Mouse (Mus musculus): Measurements from ENCODE around the gene Tcaf2. TPM values are rescaled to one million over a fixed set of nuclear protein-coding genes. Genes with fewer than 3 reads are reported as not detected.

Gene Tcaf2
- polyA plus RNA-seq, 1 experiment, result 1.2 TPM

GRCm38 (mm10) chr6:42610954-42611522 is 34.0 kb downstream of the Tcaf2 start:
- WGBS, result 38% methylated on average over 4 of the region's 4 CpGs
- TF ChIP-seq POLR2A (IDR thresholded peaks at IDR 0.05; ENCODE audit: low read depth, low read length) (no peak), CTCF (conservative IDR thresholded peaks at IDR 0.05; ENCODE audit: insufficient read depth, insufficient read length, low read depth, low read length) (no peak)
- no peak for DNase-seq
- H3K4me3 ChIP-seq (ENCODE audit: insufficient read depth, low read depth, low read length), result no peak overlapping the region
- H3K4me1 ChIP-seq (ENCODE audit: control insufficient read depth, insufficient read depth, low read length), result no peaks in the 10 kb centered on the region
- H3K27me3 ChIP-seq (replicated peaks; ENCODE audit: control insufficient read depth, insufficient read depth, low read length), result no peaks in the 10 kb centered on the region
- no peaks in the 10 kb centered on the region for H3K36me3 ChIP-seq (ENCODE audit: control insufficient read depth, insufficient read depth, low read length)
- no peak overlapping the region for H3K27ac ChIP-seq (ENCODE audit: insufficient read depth, low read depth, low read length)

- TF ChIP-seq CTCF (conservative IDR thresholded peaks at IDR 0.05; ENCODE audit: insufficient read depth, insufficient read length, low read depth, low read length) (no peak), POLR2A (IDR thresholded peaks at IDR 0.05; ENCODE audit: low read depth, low read length) (no peak)
- Histone ChIP-seq H3K27ac (ENCODE audit: insufficient read depth, low read depth, low read length) (no peak within 1 kb of the TSS), H3K4me1 (ENCODE audit: control insufficient read depth, insufficient read depth, low read length) (no peaks in the 10 kb centered on the region), H3K36me3 (ENCODE audit: control insufficient read depth, insufficient read depth, low read length) (no peaks in the 10 kb centered on the region), H3K4me3 (ENCODE audit: insufficient read depth, low read depth, low read length) (no peak within 1 kb of the TSS), H3K27me3 (replicated peaks; ENCODE audit: control insufficient read depth, insufficient read depth, low read length) (no peaks in the 10 kb centered on the region)
- no peak for DNase-seq
- 83% methylated on average over 4 of the region's 4 CpGs for WGBS
Measured at GRCm38 (mm10) chr6:42597592-42597991, 47.5 kb downstream of the Tcaf2 start, which contains the start of gene Tcaf3. Tcaf3 (minus strand) TSS chr6:42597692.

- no peaks in the 10 kb centered on the region for H3K27me3 ChIP-seq (replicated peaks; ENCODE audit: control insufficient read depth, insufficient read depth, low read length)
- TF ChIP-seq CTCF (conservative IDR thresholded peaks at IDR 0.05; ENCODE audit: insufficient read depth, insufficient read length, low read depth, low read length) (no peak), POLR2A (IDR thresholded peaks at IDR 0.05; ENCODE audit: low read depth, low read length) (no peak)
- DNase-seq, result no peak
- no peak overlapping the region for H3K27ac ChIP-seq (ENCODE audit: insufficient read depth, low read depth, low read length)
- H3K36me3 ChIP-seq (ENCODE audit: control insufficient read depth, insufficient read depth, low read length), result no peaks in the 10 kb centered on the region
- no peaks in the 10 kb centered on the region for H3K4me1 ChIP-seq (ENCODE audit: control insufficient read depth, insufficient read depth, low read length)
- WGBS, result 63% methylated on average over 17 of the region's 17 CpGs
- H3K4me3 ChIP-seq (ENCODE audit: insufficient read depth, low read depth, low read length), result no peak overlapping the region
Measured at GRCm38 (mm10) chr6:42593138-42593882, 51.7 kb downstream of the Tcaf2 start.

GRCm38 (mm10) chr6:42586569-42586968 is 58.5 kb downstream of the Tcaf2 start:
- DNase-seq, result no peak
- H3K27me3 ChIP-seq (replicated peaks; ENCODE audit: control insufficient read depth, insufficient read depth, low read length), result no peaks in the 10 kb centered on the region
- no peak overlapping the region for H3K27ac ChIP-seq (ENCODE audit: insufficient read depth, low read depth, low read length)
- TF ChIP-seq CTCF (conservative IDR thresholded peaks at IDR 0.05; ENCODE audit: insufficient read depth, insufficient read length, low read depth, low read length) (no peak), POLR2A (IDR thresholded peaks at IDR 0.05; ENCODE audit: low read depth, low read length) (no peak)
- WGBS, result 77% methylated on average over 5 of the region's 5 CpGs
- no peaks in the 10 kb centered on the region for H3K4me1 ChIP-seq (ENCODE audit: control insufficient read depth, insufficient read depth, low read length)
- no peaks in the 10 kb centered on the region for H3K36me3 ChIP-seq (ENCODE audit: control insufficient read depth, insufficient read depth, low read length)
- no peak overlapping the region for H3K4me3 ChIP-seq (ENCODE audit: insufficient read depth, low read depth, low read length)

- no peak overlapping the region for H3K27ac ChIP-seq (ENCODE audit: insufficient read depth, low read depth, low read length)
- 1% methylated on average over 7 of the region's 7 CpGs for WGBS
- H3K36me3 ChIP-seq (ENCODE audit: control insufficient read depth, insufficient read depth, low read length), result no peaks in the 10 kb centered on the region
- TF ChIP-seq CTCF (conservative IDR thresholded peaks at IDR 0.05; ENCODE audit: insufficient read depth, insufficient read length, low read depth, low read length) (peak; percentile 67), POLR2A (IDR thresholded peaks at IDR 0.05; ENCODE audit: low read depth, low read length) (no peak)
- no peak overlapping the region for H3K4me3 ChIP-seq (ENCODE audit: insufficient read depth, low read depth, low read length)
- H3K27me3 ChIP-seq (replicated peaks; ENCODE audit: control insufficient read depth, insufficient read depth, low read length), result no peaks in the 10 kb centered on the region
- H3K4me1 ChIP-seq (ENCODE audit: control insufficient read depth, insufficient read depth, low read length), result no peaks in the 10 kb centered on the region
- peak; percentile 50 for DNase-seq
Measured at GRCm38 (mm10) chr6:42583488-42583872, 61.6 kb downstream of the Tcaf2 start.

GRCm38 (mm10) chr6:42582741-42583487 is 62.1 kb downstream of the Tcaf2 start:
- Histone ChIP-seq H3K4me3 (ENCODE audit: insufficient read depth, low read depth, low read length) (no peak overlapping the region), H3K36me3 (ENCODE audit: control insufficient read depth, insufficient read depth, low read length) (no peaks in the 10 kb centered on the region), H3K4me1 (ENCODE audit: control insufficient read depth, insufficient read depth, low read length) (no peaks in the 10 kb centered on the region), H3K27ac (ENCODE audit: insufficient read depth, low read depth, low read length) (no peak overlapping the region), H3K27me3 (replicated peaks; ENCODE audit: control insufficient read depth, insufficient read depth, low read length) (no peaks in the 10 kb centered on the region)
- WGBS, result 52% methylated on average over 9 of the region's 9 CpGs
- no peak for DNase-seq
- TF ChIP-seq CTCF (conservative IDR thresholded peaks at IDR 0.05; ENCODE audit: insufficient read depth, insufficient read length, low read depth, low read length) (no peak), POLR2A (IDR thresholded peaks at IDR 0.05; ENCODE audit: low read depth, low read length) (no peak)

- 56% methylated on average over 4 of the region's 4 CpGs for WGBS
- Histone ChIP-seq H3K36me3 (ENCODE audit: control insufficient read depth, insufficient read depth, low read length) (no peaks in the 10 kb centered on the region), H3K27me3 (replicated peaks; ENCODE audit: control insufficient read depth, insufficient read depth, low read length) (no peaks in the 10 kb centered on the region), H3K27ac (ENCODE audit: insufficient read depth, low read depth, low read length) (no peak overlapping the region), H3K4me3 (ENCODE audit: insufficient read depth, low read depth, low read length) (no peak overlapping the region), H3K4me1 (ENCODE audit: control insufficient read depth, insufficient read depth, low read length) (no peaks in the 10 kb centered on the region)
- TF ChIP-seq POLR2A (IDR thresholded peaks at IDR 0.05; ENCODE audit: low read depth, low read length) (no peak), CTCF (conservative IDR thresholded peaks at IDR 0.05; ENCODE audit: insufficient read depth, insufficient read length, low read depth, low read length) (no peak)
- DNase-seq, result no peak
Measured at GRCm38 (mm10) chr6:42578678-42579077, 66.4 kb downstream of the Tcaf2 start.

Measured in kidney, adult 2 months (tissue).